Mouse (Mus musculus): ENCODE data around the gene Cd2ap.
"Not testable (repeated sequence)": the region's sequence is repeated elsewhere in the genome, so short reads cannot be mapped to it uniquely, and the experiment has no call there.

Gene Cd2ap

DNA sequence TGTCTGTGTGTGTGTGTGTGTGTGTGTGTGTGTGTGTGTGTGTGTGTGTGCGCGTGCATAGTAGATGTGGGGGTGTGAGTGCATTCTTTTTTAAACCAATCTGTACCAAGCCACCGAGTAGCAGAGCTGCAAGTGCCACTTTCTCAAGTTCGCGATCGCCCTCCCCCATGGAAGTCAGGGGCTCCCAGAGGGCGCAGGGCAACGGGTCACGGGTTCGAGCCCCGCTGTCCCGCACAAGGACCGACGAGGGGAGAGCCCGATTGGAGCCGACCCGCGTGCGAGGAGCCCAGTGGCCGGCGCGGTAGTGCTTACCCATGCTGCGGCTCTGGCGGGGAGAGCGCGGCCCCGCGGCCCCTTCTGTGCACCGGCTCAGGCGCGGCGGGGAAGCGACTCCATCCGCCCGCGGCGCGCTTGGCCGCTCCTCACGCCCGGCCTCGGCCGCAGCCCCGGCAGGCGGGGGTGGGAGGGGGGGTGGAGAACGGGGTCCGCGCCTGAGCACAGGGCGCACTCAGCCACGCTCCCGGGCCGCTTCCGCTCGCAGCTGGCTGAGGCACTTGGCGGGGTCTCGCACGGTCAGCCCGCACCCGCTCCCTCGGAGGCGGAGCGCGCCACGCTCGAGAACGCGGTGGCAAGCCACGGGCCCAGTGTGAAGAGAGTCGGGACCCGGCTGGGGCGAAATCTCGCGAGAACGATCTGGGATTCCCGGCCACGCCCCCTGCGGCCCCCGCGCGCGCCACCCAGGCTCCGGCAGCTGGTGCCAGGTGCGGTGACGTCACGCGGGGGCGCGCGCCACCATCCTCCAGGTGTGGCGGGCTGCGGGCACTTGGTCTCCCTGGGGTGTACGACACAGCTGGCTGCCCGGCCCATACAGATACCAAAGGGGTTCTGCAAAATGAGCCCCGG is at the start of gene Cd2ap:
Gene Cd2ap (minus strand): TSS at position 665 of the 903 bp plus-strand sequence.
- ATAC-seq (ENCODE audit: insufficient number of reproducible peaks, low FRiP score, low TSS enrichment): peak; percentile 89

DNA sequence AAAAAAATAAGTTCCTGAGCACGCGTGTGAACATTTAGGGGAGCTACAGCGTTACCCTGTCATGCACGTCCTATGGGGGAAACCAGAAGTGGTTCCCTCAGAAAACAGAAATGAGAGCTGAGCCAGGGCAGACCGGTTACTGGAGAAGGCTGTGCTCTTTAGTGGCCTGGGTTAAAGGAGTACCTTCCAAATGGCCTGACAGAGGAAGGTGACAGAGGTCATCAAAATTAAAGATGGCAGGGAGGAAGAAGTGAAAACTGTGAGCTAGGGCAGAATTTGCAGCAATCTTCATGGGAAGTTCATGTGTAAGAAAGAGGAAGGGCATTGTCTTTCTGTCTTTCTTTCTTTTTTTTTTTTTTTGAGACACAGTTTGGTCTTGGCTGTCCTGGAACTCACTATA is 48.3 kb upstream of the Cd2ap start:
- no peak for ATAC-seq (ENCODE audit: insufficient number of reproducible peaks, low FRiP score, low TSS enrichment)

DNA sequence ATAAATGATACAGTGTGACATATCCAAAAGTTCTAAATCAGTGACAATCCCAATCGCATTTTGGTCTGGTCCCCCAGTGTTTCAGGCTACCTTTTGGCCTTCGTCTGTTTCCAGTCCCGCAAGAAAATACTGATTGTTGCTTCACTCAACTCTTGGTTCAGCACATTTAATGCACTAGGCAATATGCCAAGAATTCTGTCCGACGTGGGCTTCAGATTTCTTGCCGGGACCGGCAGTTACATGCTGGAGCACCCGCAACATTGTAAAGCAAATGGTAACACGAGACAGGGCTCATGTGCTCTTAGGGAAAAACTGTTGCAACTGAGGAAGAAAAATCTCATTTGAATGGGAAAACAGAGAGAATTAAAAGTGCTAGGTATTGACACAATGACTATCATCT is 42.3 kb upstream of the Cd2ap start:
- ATAC-seq (ENCODE audit: insufficient number of reproducible peaks, low FRiP score, low TSS enrichment): no peak

DNA sequence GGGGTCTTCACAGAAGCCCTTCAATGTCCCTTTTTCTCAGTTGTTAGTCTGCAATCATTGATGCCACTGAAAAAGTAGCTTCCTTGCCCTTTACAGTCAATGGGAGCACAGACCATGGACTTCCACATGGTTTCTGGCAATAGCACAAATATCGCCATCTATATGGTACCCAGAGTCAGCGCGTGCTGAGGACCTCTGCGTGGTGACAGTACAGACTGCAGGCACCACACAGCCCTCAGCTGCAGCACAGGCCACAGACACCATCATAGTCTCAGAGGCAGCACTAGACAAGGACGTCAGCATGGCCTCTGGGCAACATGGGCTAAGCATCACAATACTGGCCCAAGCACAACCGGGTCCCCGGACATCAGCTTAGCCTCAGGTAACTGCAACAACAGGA is 38.3 kb upstream of the Cd2ap start:
- no peak for ATAC-seq (ENCODE audit: insufficient number of reproducible peaks, low FRiP score, low TSS enrichment)

DNA sequence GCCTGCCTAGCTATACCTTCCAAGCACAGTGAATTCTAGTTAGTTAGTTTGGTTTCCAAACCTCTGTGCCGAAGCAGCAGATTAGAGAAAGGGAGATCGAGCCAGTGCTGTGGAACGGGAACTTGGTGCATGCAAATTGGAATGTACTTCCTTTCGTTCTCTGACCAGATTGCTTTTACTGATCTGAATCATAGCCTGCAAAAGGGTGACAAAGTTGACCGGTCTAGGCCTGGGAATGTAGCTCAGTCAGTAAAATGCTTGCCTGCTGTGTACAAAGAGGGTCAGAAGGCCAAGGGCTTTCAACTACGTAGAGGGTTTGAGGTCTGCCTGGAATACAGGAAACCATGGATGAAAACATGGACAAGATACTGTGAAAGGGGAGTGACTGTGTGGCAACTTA is 35.7 kb upstream of the Cd2ap start:
- ATAC-seq (ENCODE audit: insufficient number of reproducible peaks, low FRiP score, low TSS enrichment): no peak

DNA sequence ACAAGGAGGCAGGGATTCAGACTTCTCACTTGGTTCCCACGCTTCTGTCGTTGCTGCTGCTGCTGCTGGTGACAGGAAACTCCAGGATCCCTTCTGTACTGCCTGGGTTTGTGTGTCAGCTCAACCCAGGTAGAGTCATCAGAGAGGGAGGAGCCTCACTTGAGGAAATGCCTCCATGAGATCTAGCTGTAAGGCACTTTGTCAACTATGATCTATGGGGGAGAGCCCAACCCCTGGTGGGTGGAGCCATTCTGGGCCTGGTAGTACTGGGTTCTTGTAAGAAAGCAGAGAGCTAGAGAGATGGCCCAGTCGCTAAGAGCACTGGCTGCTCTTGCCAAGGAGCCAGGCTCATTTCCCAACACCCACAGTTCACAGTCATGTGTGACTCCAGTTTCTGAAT is 34.0 kb upstream of the Cd2ap start:
- ATAC-seq (ENCODE audit: insufficient number of reproducible peaks, low FRiP score, low TSS enrichment): no peak

DNA sequence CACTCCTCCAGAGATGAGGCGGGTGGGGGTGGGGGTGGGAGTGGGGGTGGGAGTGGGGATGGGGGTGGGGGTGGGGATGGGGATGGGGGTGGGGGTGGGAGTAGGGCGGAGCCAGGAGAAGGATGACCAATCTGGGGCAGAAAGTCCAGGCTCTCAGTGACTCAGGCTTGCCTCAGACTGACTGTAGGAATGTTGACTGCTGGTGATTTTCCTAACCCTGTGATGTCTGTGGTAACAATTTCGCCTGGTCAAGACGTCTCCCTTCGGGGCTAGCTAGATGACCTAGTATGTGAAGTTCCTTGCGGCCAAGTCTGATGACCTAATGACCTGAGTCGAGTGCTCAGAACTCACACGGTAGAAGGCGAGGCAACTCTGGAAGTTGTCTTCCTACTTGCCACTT is 32.9 kb upstream of the Cd2ap start:
- ATAC-seq (ENCODE audit: insufficient number of reproducible peaks, low FRiP score, low TSS enrichment): no peak

DNA sequence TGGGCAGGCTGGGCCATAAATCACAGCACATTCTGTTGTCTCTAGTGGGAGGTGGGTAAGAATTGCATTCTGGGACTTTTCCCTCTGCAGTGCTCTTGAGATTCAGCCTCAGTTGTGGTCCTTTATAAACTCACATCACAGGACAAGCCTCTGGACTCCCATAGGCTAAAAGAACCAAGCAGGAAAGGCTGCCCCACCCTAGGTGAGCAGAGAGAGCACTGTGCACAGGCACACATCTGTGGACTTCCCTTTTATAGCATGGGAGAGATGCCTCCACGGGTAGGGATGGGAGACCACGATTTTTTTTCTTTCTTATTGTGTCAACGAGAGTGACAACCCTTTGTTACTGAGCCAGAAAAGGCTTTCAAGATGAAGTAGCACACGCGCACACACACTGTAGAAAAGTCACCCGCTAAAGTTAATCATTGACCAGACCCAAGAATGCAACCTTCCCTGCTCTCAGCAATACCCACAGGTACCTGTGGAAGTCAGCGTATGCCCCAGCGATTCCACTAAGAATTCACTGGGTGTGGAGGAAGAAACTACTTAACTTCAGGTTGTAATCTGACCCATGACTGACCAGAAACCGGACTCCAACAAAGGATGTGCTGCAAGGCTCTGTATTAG is 32.4 kb upstream of the Cd2ap start:
- no peak for ATAC-seq (ENCODE audit: insufficient number of reproducible peaks, low FRiP score, low TSS enrichment)

DNA sequence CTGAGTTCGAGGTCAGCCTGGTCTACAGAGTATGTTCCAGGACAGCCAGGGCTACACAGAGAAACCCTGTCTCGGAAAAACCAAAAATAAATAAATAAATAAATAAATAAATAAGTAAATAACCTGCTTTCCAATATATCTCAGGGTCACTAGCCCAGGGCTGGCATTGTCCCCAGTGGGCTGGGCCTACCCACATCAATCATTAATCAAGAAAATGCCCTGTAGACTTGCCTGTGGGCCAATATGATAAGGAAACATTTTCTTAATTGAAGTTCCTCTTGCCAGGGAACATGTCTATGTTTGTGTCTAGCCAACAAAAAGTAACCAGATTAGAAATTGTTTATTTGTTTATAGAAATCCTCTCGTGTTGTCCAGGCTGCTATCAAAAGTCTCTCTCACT is 31.7 kb upstream of the Cd2ap start:
- ATAC-seq (ENCODE audit: insufficient number of reproducible peaks, low FRiP score, low TSS enrichment): no peak

DNA sequence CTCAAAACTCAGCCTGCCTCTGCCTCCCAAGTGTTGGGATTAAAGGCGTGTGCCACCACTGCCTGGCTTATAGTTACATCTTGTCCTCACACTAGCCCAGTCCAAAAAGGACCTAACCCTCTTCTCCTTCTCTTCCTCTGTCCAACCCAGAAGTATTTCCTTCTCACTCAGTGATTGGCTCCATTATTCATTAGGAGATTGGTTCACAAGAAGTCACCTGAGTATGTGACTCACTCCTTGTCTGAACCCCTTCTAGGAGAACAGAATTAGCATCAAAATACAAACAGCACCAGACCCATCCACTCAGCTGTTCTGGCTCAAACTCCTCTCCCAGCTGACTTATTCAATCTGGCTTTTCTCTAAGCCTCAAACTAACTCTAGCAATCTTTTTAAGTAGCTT is 30.0 kb upstream of the Cd2ap start:
- not testable (repeated sequence) for ATAC-seq (ENCODE audit: insufficient number of reproducible peaks, low FRiP score, low TSS enrichment)

DNA sequence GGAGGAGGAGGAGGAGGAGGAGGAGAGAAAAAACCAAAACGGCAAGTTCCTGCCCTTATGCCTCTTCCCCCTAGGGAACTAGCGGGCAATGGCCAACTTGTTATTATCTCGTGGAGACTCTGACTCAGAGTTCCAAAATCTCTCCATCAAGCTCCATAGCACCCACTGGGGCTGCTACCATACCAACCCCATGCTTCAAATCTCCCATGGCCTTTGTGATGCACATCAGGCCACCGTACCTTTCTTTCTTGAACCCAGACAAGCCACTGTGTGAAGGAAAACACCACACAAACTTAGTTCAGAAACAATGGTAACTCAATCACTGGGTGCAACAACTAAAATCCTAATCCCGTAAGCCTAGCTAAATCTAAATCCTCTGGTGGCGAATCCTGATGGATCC is 29.5 kb upstream of the Cd2ap start:
- ATAC-seq (ENCODE audit: insufficient number of reproducible peaks, low FRiP score, low TSS enrichment): no peak

DNA sequence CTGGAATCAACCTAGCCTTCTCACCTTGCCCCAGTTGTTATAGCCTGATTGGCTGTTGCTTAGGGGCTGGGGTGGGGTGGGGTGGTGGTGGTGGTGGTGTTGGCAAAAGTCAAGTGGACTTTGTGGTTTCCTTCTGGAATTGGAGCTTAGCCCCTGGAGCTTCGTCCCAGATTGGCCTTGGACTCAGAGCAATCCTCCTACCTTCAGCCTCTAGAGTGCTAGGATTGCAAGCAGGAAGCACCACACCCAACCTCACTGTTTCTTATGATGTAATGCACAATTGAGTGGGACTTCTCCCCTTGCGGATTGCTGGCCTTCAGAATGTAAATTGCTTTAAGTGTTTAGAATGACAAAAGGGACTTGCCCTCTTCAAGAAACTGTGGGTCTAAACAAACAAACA is 24.3 kb upstream of the Cd2ap start:
- ATAC-seq (ENCODE audit: insufficient number of reproducible peaks, low FRiP score, low TSS enrichment): no peak

DNA sequence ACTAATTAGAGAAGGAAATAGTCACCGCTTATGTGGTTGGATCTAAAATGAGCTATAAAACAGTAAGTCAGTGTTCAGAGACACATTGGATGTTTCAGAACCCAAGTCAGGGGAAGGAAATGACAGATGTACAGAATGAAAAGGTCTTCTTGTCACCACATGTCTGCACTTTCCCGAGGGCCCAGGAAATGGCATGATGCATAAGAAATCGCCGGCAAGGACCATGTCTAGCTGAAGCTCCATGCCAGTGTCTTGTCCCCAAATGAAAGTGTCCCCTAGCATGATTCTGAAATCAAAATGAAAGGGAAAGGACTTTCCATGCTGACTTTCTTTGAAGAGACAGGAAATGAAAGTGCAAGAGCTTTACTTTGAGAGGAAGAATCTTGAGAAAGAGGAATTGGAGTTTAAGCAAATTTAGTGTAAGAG is 10.8 kb upstream of the Cd2ap start:
- ATAC-seq (ENCODE audit: insufficient number of reproducible peaks, low FRiP score, low TSS enrichment): no peak

DNA sequence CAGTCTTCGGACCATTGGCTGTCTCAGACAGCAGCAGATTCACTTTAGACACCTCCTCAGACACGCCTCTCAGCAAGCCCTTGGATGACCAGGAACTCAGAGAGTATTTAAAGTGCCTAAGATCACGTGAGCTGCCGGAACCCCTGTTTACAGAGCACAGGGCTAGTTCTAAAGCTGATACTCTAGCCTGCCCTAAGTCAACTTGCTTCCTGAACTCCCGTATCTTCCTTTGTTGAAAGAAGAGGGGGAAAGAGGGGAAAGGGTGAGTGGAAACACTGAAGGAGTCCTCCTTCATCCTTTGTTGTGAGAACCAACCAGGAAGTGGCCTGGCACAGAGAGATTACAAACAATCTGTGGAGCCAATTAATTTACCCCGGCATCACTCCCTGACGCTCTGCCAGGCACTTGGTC is 8.6 kb upstream of the Cd2ap start:
- no peak for ATAC-seq (ENCODE audit: insufficient number of reproducible peaks, low FRiP score, low TSS enrichment)

DNA sequence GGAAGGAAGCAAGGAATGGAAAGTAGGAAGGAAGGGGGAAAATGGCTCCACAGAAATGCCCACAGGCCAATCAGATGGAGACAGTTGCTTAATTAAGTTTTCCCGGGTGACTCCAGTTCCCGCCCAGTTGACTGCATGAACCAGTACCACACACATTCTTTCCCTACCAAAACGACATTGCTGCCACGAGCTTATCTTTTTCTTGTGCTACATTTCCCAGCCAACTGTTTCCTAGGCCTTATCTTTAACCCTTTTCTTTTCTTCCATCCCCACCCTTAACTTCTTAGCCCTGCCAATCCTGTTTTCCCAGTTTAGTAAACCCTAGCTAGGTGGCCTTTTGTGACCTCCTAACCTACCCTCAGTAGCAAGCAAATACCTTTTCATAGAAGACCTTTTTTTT is 7.9 kb upstream of the Cd2ap start:
- ATAC-seq (ENCODE audit: insufficient number of reproducible peaks, low FRiP score, low TSS enrichment): no peak

DNA sequence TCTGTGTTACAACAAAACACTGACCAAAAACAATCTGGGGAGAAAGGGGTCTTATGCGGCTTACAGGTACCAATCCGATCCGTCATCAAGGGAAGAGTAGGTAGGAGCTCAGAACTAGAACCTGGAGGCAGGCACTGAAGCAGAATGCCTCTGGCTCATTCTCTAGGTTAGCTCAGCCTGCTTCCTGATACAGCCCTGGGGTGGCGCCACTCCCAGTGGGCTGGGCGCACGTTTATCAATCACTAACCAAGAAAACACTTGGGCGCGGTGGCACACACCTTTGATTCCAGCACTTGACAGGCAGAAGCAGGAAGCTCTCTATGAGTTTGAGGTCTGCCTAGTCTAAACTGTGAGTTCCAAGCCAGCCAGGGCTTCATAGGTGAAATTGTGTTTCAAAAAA is 7.3 kb upstream of the Cd2ap start:
- ATAC-seq (ENCODE audit: insufficient number of reproducible peaks, low FRiP score, low TSS enrichment): no peak

DNA sequence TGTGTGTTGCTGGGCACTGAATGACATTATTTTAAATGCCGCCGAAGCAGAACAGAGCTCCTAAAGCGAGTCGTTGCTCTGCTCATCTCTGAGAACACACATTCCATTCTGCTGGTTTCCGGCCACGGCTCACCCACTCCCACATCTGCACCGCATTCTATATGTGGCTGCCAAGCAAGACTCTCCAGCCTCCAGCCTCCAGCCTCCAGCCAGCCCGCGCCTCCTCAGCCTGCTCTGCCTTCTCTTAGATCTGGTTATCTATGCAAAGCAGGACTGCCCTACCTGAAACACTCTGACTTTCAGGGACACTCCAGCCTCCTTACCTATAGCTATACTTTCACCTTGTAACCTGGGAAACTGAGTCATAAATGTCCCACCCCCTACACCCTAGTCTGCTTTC is 6.8 kb upstream of the Cd2ap start:
- no peak for ATAC-seq (ENCODE audit: insufficient number of reproducible peaks, low FRiP score, low TSS enrichment)

DNA sequence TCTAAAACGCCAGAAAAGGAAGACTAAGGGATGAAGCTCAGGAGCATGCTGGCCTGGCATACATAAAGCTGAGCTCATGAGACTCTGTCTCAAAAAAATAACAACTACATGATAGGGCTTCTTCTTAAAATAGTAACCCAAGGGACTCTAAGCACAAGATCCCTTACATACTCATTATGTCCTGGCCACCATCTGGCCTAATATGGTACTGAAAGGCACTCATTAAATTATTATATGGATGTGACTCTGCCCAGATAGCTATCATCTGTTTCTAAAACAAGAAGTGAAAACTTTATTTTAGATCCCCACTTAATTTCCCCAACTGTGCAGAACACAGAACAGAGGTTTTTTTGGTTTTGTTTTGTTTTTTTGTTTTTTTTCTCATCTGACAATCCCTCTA is 6.4 kb upstream of the Cd2ap start:
- ATAC-seq (ENCODE audit: insufficient number of reproducible peaks, low FRiP score, low TSS enrichment): no peak

DNA sequence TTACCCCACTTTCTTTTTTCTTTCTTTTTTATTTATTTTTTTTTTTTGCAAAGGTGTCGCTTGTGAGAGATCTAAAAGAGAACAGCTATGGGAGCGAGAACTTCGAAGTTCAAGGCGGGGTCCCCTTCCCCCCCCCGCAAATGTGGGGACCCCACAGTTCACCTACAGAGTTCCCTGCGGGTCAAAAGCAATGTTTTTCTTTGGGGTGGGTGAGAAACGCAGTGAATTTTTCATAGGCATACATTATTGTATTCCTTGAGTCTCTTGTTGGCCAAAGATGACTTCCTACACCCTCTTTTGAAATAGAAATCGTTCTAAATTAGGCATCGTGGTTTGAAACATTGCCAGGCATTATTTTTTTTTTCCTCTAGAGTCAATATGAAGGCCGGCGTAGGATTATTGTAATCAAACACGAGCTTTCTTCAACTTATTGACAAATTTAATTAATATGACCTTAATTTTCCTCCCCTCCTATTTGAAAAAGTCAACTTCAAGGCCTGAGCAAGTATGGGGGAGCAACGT is 500 bp upstream of the Cd2ap start:
- ATAC-seq (ENCODE audit: insufficient number of reproducible peaks, low FRiP score, low TSS enrichment): peak; percentile 1; the same call in 1 of the 2 replicates

DNA sequence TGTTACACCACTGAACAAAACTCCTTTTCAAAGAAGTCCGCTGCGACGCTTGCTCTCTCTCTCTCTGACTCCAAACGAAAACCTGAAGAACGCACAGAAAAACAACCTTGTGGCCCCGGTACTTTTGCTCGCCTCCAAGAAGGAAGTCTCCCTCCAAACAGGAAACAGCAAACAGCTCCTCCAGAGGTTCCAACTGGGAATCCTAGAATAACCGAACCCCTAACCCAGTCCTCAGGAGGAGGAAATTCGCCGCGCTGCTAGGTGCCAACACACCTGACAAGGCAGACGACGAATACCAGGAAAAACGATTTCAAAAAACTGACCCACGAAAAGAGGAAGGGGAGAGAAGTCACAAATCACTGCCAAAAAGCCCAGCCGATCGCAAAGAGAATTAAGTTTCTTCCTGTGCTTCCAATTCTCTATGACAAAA is 879 bp downstream of the Cd2ap start:
- ATAC-seq (ENCODE audit: insufficient number of reproducible peaks, low FRiP score, low TSS enrichment): no peak

DNA sequence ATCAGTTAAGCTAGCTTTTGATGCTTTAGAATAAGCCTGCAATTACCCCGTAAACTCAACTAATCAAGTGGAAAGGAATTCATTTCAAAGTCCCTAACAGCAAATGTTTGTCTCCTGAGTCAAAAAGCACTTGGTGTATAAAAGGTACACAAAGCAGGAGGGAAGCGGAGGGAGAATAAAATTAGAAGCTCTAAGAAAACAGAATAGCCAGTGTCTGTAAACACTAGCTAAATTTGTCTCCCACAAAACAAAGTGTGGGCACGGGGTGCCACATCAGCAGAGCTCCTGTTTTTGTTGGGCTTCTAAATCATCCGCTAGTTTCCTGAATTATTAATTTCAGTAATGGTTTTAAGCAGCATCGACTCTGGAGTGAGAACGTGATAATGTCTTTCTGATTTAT is 1.4 kb downstream of the Cd2ap start:
- no peak for ATAC-seq (ENCODE audit: insufficient number of reproducible peaks, low FRiP score, low TSS enrichment)

DNA sequence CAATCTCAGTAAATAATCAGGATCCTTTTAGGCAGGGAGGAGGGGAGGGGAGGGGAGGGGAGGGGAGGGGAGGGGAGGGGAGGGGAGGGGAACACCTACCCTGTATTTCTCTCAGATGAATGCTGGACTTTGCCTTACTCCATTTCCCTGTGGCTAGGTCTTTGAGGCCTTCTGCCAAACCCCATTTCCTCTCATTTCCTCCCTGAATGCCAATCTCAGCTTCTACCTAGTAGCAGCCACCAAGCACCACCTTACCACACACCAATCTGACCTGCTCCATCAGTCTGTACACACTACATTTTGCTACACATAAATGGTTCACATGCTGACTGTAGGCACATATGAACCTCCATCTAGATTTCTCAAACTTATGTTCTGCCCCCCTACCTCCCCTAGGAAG is 6.0 kb downstream of the Cd2ap start:
- ATAC-seq (ENCODE audit: insufficient number of reproducible peaks, low FRiP score, low TSS enrichment): no peak
